9 mouse cellular contexts compared by ENCODE assay signal in genomic region chr4:95177753-95178152, GRCm38 (mm10).
"Had no signal": no experiment of that assay in that cellular context is flagged by ENCODE, and none has a peak within 500 bp of the region (broad histone marks: within the 10 kb centered on the region; RNA-seq: fewer than 3 reads in every experiment).

No protein-coding gene starts in this region.

- H3K4me2 ChIP-seq: limb, embryonic 12.5 days; midbrain, embryonic 12.5 days had no signal

- H3K36me3 ChIP-seq: limb, embryonic 12.5 days; midbrain, embryonic 12.5 days had no signal

- ATAC-seq: midbrain, embryonic 16.5 days had no signal

- H3K4me3 ChIP-seq: limb, embryonic 12.5 days; midbrain, embryonic 12.5 days had no signal

- H3K9ac ChIP-seq: limb, embryonic 12.5 days; liver, embryonic 14.5 days; midbrain, embryonic 12.5 days had no signal

- H3K27me3 ChIP-seq: limb, embryonic 12.5 days; midbrain, embryonic 12.5 days had no signal

- DNase-seq: kidney, adult 2 months; kidney, postnatal 25 days; lung, adult 18-20 months; thymus, adult 18-20 months; thymus, postnatal 14 days had no signal

- H3K27ac ChIP-seq: limb, embryonic 12.5 days; liver, embryonic 14.5 days; midbrain, embryonic 12.5 days had no signal

- H3K4me1 ChIP-seq: limb, embryonic 12.5 days; midbrain, embryonic 12.5 days had no signal

- H3K9me3 ChIP-seq: limb, embryonic 12.5 days; midbrain, embryonic 12.5 days had no signal
